Mouse (Mus musculus): Measurements from ENCODE around the gene Kcnq1. TPM values are rescaled to one million over a fixed set of nuclear protein-coding genes. Genes with fewer than 3 reads are reported as not detected.
A peak's percentile ranks its signal among the peaks of the same experiment; 100 is the strongest.

The Kcnq1 gene
- polyA plus RNA-seq, 1 experiment from 2014 or later: 1.5 TPM

- no peak for DNase-seq (ENCODE audit: low spot score)
- 63% methylated on average over 4 of the region's 4 CpGs for WGBS
Measured at GRCm38 (mm10) chr7:143111719-143112118, 5.6 kb downstream of the Kcnq1 start.

GRCm38 (mm10) chr7:143112395-143112794 lies 6.2 kb downstream of the Kcnq1 start:
- H3K4me3 ChIP-seq (ENCODE audit: low read depth, low read length): no peak overlapping the region
- DNase-seq (ENCODE audit: low spot score): no peak
- H3K4me2 ChIP-seq (ENCODE audit: low read depth, severe bottlenecking): no peak overlapping the region
- H3K4me1 ChIP-seq (ENCODE audit: control insufficient read depth, insufficient read depth, low read length): peaks cover under 1% of the 10 kb centered on the region; the same call in 1 of the 2 replicates
- H3K9me3 ChIP-seq (ENCODE audit: control insufficient read depth, low read length): no peaks in the 10 kb centered on the region
- H3K27ac ChIP-seq (replicated peaks; ENCODE audit: low read depth, low read length): no peak overlapping the region
- ATAC-seq (ENCODE audit: insufficient number of reproducible peaks, low FRiP score, low TSS enrichment, low read depth): no peak
- WGBS: 31% methylated on average over 1 of the region's 1 CpGs
- no peaks in the 10 kb centered on the region for H3K36me3 ChIP-seq (ENCODE audit: control insufficient read depth, insufficient read depth, low read length)
- no peak overlapping the region for H3K9ac ChIP-seq (ENCODE audit: low read length)
- peaks cover 21% of the 10 kb centered on the region for H3K27me3 ChIP-seq (ENCODE audit: control insufficient read depth, insufficient read depth, low read length)

More at GRCm38 (mm10) chr7:143111719-143112118, 5.6 kb downstream of the Kcnq1 start:
- H3K36me3 ChIP-seq (ENCODE audit: control insufficient read depth, insufficient read depth, low read length): no peaks in the 10 kb centered on the region
- no peak overlapping the region for H3K27ac ChIP-seq (replicated peaks; ENCODE audit: low read depth, low read length)
- no peak for ATAC-seq (ENCODE audit: insufficient number of reproducible peaks, low FRiP score, low TSS enrichment, low read depth)
- no peak overlapping the region for H3K9ac ChIP-seq (ENCODE audit: low read length)
- H3K27me3 ChIP-seq (ENCODE audit: control insufficient read depth, insufficient read depth, low read length): peaks cover 28% of the 10 kb centered on the region
- no peaks in the 10 kb centered on the region for H3K9me3 ChIP-seq (ENCODE audit: control insufficient read depth, low read length)
- H3K4me2 ChIP-seq (ENCODE audit: low read depth, severe bottlenecking): no peak overlapping the region
- no peak overlapping the region for H3K4me3 ChIP-seq (ENCODE audit: low read depth, low read length)
- H3K4me1 ChIP-seq (ENCODE audit: control insufficient read depth, insufficient read depth, low read length): peaks cover 7% of the 10 kb centered on the region

DNA sequence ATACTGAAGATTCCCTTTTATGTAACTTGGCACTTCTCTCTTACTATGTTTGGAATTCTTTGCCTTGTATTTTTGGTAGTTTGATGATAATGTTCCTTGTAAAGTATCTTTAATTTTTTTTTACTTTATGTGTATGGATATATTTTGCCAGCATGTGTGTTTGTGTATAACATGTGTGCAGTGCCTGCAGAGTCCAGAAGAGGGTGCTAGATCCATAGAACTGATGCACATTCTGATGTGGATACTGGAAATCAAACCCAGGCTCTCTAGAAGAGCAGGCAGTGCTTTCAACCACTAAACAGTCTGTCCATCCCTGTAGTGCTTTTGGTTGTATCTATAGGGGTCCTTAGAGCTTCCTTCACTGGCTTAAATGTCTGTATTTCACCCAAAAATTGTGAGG lies 8.6 kb downstream of the Kcnq1 start:
- Histone ChIP-seq H3K4me1 (ENCODE audit: control insufficient read depth, insufficient read depth, low read length) (no peaks in the 10 kb centered on the region; the same call in 1 of the 2 replicates), H3K27me3 (ENCODE audit: control insufficient read depth, insufficient read depth, low read length) (no peaks in the 10 kb centered on the region), H3K9ac (ENCODE audit: low read length) (no peak overlapping the region), H3K9me3 (ENCODE audit: control insufficient read depth, low read length) (no peaks in the 10 kb centered on the region), H3K36me3 (ENCODE audit: control insufficient read depth, insufficient read depth, low read length) (no peaks in the 10 kb centered on the region), H3K27ac (replicated peaks; ENCODE audit: low read depth, low read length) (no peak overlapping the region), H3K4me2 (ENCODE audit: low read depth, severe bottlenecking) (no peak overlapping the region), H3K4me3 (ENCODE audit: low read depth, low read length) (no peak overlapping the region)
- DNase-seq (ENCODE audit: low spot score) (no peak), ATAC-seq (ENCODE audit: insufficient number of reproducible peaks, low FRiP score, low TSS enrichment, low read depth) (no peak)

DNA sequence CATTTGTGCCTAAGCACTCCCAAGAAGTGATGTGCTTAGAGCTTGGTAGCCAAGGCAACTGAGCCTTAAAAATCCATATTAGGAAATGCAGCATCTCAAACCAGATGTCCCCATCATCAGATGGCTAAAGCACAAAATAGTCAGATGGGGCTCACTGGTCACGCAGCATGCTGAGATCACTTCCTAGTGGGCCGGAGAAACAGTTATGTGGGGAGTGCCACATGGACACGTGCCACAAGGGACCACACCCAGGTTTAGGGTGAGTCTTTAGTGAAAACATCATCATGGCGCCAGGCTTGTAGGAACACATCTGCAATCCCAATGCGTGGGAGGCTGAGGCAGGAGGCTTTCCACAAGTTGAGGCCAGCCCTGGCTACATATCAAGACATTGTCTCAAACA lies 10.4 kb downstream of the Kcnq1 start:
- Histone ChIP-seq H3K27me3 (ENCODE audit: control insufficient read depth, insufficient read depth, low read length) (no peaks in the 10 kb centered on the region), H3K36me3 (ENCODE audit: control insufficient read depth, insufficient read depth, low read length) (no peaks in the 10 kb centered on the region), H3K9ac (ENCODE audit: low read length) (no peak overlapping the region), H3K4me2 (ENCODE audit: low read depth, severe bottlenecking) (no peak overlapping the region), H3K4me1 (ENCODE audit: control insufficient read depth, insufficient read depth, low read length) (no peaks in the 10 kb centered on the region; the same call in 1 of the 2 replicates), H3K27ac (replicated peaks; ENCODE audit: low read depth, low read length) (no peak overlapping the region), H3K4me3 (ENCODE audit: low read depth, low read length) (no peak overlapping the region), H3K9me3 (ENCODE audit: control insufficient read depth, low read length) (no peaks in the 10 kb centered on the region)
- WGBS: 87% methylated on average over 5 of the region's 5 CpGs
- DNase-seq (ENCODE audit: low spot score): no peak
- ATAC-seq (ENCODE audit: insufficient number of reproducible peaks, low FRiP score, low TSS enrichment, low read depth): no peak

DNA sequence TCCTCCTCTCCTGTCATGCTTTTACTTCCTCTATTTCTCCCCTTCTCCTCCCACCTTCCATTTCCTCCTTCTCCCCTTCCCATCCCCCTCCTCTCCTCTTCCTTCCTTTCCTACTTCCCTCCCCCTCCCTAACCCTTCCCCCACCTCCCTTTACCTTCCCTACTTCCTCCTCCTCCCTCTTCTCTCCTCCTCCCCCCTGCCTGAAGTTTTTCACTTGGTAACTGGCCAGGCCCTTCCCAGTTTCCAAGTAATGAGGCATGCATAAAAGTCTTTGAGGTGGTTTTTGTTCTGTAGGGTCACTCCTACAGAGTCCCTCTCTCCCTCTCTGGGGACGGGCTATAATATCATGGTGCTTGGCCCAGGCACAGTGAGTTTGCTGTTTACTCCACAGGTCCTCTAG lies 13.2 kb downstream of the Kcnq1 start:
- Histone ChIP-seq H3K36me3 (ENCODE audit: control insufficient read depth, insufficient read depth, low read length) (no peaks in the 10 kb centered on the region), H3K4me3 (ENCODE audit: low read depth, low read length) (no peak overlapping the region), H3K27me3 (ENCODE audit: control insufficient read depth, insufficient read depth, low read length) (no peaks in the 10 kb centered on the region), H3K4me1 (ENCODE audit: control insufficient read depth, insufficient read depth, low read length) (peaks cover 13% of the 10 kb centered on the region), H3K4me2 (ENCODE audit: low read depth, severe bottlenecking) (no peak overlapping the region), H3K9me3 (ENCODE audit: control insufficient read depth, low read length) (no peaks in the 10 kb centered on the region), H3K9ac (ENCODE audit: low read length) (no peak overlapping the region), H3K27ac (replicated peaks; ENCODE audit: low read depth, low read length) (peak overlapping the region; percentile 24)
- no peak for DNase-seq (ENCODE audit: low spot score)
- no peak for ATAC-seq (ENCODE audit: insufficient number of reproducible peaks, low FRiP score, low TSS enrichment, low read depth)
- 50% methylated on average over 1 of the region's 1 CpGs for WGBS

GRCm38 (mm10) chr7:143119826-143120225 lies 13.7 kb downstream of the Kcnq1 start:
- Histone ChIP-seq H3K4me1 (ENCODE audit: control insufficient read depth, insufficient read depth, low read length) (peaks cover 17% of the 10 kb centered on the region), H3K4me3 (ENCODE audit: low read depth, low read length) (no peak overlapping the region), H3K27me3 (ENCODE audit: control insufficient read depth, insufficient read depth, low read length) (no peaks in the 10 kb centered on the region), H3K27ac (replicated peaks; ENCODE audit: low read depth, low read length) (peak overlapping the region; percentile 33), H3K9ac (ENCODE audit: low read length) (no peak overlapping the region), H3K9me3 (ENCODE audit: control insufficient read depth, low read length) (no peaks in the 10 kb centered on the region), H3K36me3 (ENCODE audit: control insufficient read depth, insufficient read depth, low read length) (no peaks in the 10 kb centered on the region), H3K4me2 (ENCODE audit: low read depth, severe bottlenecking) (no peak overlapping the region)
- ATAC-seq (ENCODE audit: insufficient number of reproducible peaks, low FRiP score, low TSS enrichment, low read depth) (no peak), DNase-seq (ENCODE audit: low spot score) (no peak)
- WGBS: 73% methylated on average over 3 of the region's 3 CpGs

DNA sequence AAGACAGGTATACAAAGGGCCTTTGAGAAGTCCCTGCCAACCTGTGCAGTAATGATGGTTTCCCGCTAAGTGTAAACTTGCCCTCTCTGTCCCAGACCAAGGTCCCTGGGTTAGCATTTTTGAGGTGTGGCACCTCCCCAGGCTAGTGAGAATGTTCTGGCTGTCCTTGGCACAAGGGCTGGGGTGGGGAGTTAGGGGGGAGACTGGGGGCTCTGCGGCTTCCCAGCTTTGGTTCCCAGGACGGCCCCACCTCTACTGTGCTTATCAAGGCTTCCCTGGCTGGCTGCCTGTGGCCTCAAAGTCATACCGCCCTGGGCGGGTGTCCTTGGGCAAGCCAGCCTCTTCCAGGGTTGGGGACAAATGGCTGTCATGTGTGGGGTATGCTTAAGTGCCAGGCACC lies 16.0 kb downstream of the Kcnq1 start:
- Histone ChIP-seq H3K36me3 (ENCODE audit: control insufficient read depth, insufficient read depth, low read length) (no peaks in the 10 kb centered on the region), H3K4me1 (ENCODE audit: control insufficient read depth, insufficient read depth, low read length) (peaks cover 23% of the 10 kb centered on the region), H3K27ac (replicated peaks; ENCODE audit: low read depth, low read length) (no peak overlapping the region), H3K4me3 (ENCODE audit: low read depth, low read length) (no peak overlapping the region), H3K27me3 (ENCODE audit: control insufficient read depth, insufficient read depth, low read length) (no peaks in the 10 kb centered on the region), H3K4me2 (ENCODE audit: low read depth, severe bottlenecking) (no peak overlapping the region), H3K9ac (ENCODE audit: low read length) (no peak overlapping the region), H3K9me3 (ENCODE audit: control insufficient read depth, low read length) (no peaks in the 10 kb centered on the region)
- no peak for DNase-seq (ENCODE audit: low spot score)
- no peak for ATAC-seq (ENCODE audit: insufficient number of reproducible peaks, low FRiP score, low TSS enrichment, low read depth)
- WGBS: 73% methylated on average over 5 of the region's 5 CpGs

DNA sequence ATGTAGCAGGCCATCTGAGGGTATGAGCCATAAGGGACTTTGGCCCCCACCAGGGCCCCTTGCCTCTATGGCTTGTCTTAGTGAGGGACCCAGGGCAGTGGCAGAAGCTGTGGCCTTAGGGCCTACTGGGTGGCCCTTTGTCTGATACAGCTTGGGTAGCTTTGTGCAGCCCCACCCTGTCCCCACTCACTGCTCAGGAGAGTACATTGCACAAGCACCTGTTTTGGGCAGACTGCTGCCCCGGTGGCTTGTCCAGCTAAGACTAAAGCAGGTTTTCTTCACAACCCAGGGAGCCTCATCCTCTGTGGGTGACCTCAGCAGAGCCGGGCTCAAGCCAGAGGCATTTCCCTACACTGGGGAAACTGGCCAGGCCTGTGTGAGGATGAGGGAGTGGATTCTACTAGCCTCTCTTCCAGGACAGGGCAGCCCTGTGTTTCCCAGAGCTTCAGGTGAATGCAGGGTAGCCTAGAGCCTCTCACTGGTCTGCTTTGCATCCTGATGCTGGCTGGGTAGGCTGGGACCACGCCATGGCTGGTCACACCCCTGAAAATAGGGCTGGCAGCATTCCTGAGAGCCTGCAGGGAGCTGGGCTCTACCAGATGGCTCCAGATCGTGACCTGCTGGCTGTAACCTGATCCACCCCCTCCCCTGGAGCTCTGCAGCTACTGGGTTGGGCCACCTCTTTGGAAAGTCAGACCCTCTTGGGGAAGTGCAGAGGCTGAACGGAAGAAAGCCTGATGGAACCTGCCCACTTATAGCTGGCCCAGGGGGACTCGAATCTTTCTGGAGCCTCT lies 17.9 kb downstream of the Kcnq1 start:
- 11% methylated on average over 6 of the region's 6 CpGs for whole genome bisulfite sequencing
- peak; percentile 89 for DNase-seq (ENCODE audit: low spot score)
- no peak overlapping the region for H3K4me3 ChIP-seq (ENCODE audit: low read depth, low read length)
- peaks cover 23% of the 10 kb centered on the region for H3K4me1 ChIP-seq (ENCODE audit: control insufficient read depth, insufficient read depth, low read length)
- H3K27me3 ChIP-seq (ENCODE audit: control insufficient read depth, insufficient read depth, low read length): no peaks in the 10 kb centered on the region
- peak overlapping the region; percentile 82 for H3K27ac ChIP-seq (replicated peaks; ENCODE audit: low read depth, low read length)
- peak; percentile 95 for ATAC-seq (ENCODE audit: insufficient number of reproducible peaks, low FRiP score, low TSS enrichment, low read depth)
- H3K4me2 ChIP-seq (ENCODE audit: low read depth, severe bottlenecking): no peak overlapping the region
- H3K9me3 ChIP-seq (ENCODE audit: control insufficient read depth, low read length): no peaks in the 10 kb centered on the region
- H3K9ac ChIP-seq (ENCODE audit: low read length): peak overlapping the region; percentile 1; the same call in 1 of the 2 replicates
- no peaks in the 10 kb centered on the region for H3K36me3 ChIP-seq (ENCODE audit: control insufficient read depth, insufficient read depth, low read length)

All from limb, embryonic 11.5 days (tissue).